Mouse (Mus musculus) liver, adult (tissue): ENCODE measurements around the gene Galnt18.

Experiments used
- GATA4 ChIP-seq: IDR thresholded peaks from 2 replicates; pipeline ENCODE4 v1.6.1; 2014; ENCODE audit warnings: mild to moderate bottlenecking, low read length; ENCODE audit not compliant: insufficient replicate concordance

The Galnt18 gene

GRCm38 (mm10) chr7:111782126-111782525 is 2.3 kb upstream of the Galnt18 start:
- no peak for TF ChIP-seq GATA4

- no peak for TF ChIP-seq GATA4
These were observed 1.5 kb upstream of the Galnt18 start for GRCm38 (mm10) chr7:111781316-111781715.

- TF ChIP-seq GATA4, result no peak
These were observed 831 bp downstream of the Galnt18 start for GRCm38 (mm10) chr7:111778789-111779503.

GRCm38 (mm10) chr7:111778212-111778611 is 1.6 kb downstream of the Galnt18 start:
- no peak for TF ChIP-seq GATA4

- TF ChIP-seq GATA4, result no peak
These were observed 2.6 kb downstream of the Galnt18 start for GRCm38 (mm10) chr7:111777186-111777585.

- no peak for TF ChIP-seq GATA4
These were observed 3.6 kb downstream of the Galnt18 start for GRCm38 (mm10) chr7:111776160-111776559.

GRCm38 (mm10) chr7:111772398-111772797 is 7.4 kb downstream of the Galnt18 start:
- no peak for TF ChIP-seq GATA4

GRCm38 (mm10) chr7:111771251-111771801 is 8.5 kb downstream of the Galnt18 start:
- TF ChIP-seq GATA4, result no peak

GRCm38 (mm10) chr7:111770585-111770984 is 9.2 kb downstream of the Galnt18 start:
- no peak for TF ChIP-seq GATA4

- no peak for TF ChIP-seq GATA4
These were observed 13.5 kb downstream of the Galnt18 start for GRCm38 (mm10) chr7:111766145-111766767.

GRCm38 (mm10) chr7:111762754-111763153 is 17.0 kb downstream of the Galnt18 start:
- TF ChIP-seq GATA4, result no peak

- TF ChIP-seq GATA4, result no peak
These were observed 31.2 kb downstream of the Galnt18 start for GRCm38 (mm10) chr7:111748571-111749071.

- no peak for TF ChIP-seq GATA4
These were observed 35.0 kb downstream of the Galnt18 start for GRCm38 (mm10) chr7:111744770-111745169.

GRCm38 (mm10) chr7:111741595-111741994 is 38.2 kb downstream of the Galnt18 start:
- peak; percentile 39; the same call in 1 of the 2 replicates for TF ChIP-seq GATA4

GRCm38 (mm10) chr7:111740091-111740490 is 39.7 kb downstream of the Galnt18 start:
- TF ChIP-seq GATA4, result no peak

- TF ChIP-seq GATA4, result no peak
These were observed 40.4 kb downstream of the Galnt18 start for GRCm38 (mm10) chr7:111739371-111739765.
